Mouse (Mus musculus): ENCODE data around the gene Ubac2. TPM values are rescaled to one million over a fixed set of nuclear protein-coding genes. Genes with fewer than 3 reads are reported as not detected.
"Not testable (repeated sequence)": the region's sequence is repeated elsewhere in the genome, so short reads cannot be mapped to it uniquely, and the experiment has no call there.

Ubac2 gene
- total RNA-seq (2014; fragmentation: Nextera tagmentation) (14.0 and 14.8 TPM in 2 replicates), total RNA-seq (2017) (10.2 and 16.6 TPM in 2 replicates)

DNA sequence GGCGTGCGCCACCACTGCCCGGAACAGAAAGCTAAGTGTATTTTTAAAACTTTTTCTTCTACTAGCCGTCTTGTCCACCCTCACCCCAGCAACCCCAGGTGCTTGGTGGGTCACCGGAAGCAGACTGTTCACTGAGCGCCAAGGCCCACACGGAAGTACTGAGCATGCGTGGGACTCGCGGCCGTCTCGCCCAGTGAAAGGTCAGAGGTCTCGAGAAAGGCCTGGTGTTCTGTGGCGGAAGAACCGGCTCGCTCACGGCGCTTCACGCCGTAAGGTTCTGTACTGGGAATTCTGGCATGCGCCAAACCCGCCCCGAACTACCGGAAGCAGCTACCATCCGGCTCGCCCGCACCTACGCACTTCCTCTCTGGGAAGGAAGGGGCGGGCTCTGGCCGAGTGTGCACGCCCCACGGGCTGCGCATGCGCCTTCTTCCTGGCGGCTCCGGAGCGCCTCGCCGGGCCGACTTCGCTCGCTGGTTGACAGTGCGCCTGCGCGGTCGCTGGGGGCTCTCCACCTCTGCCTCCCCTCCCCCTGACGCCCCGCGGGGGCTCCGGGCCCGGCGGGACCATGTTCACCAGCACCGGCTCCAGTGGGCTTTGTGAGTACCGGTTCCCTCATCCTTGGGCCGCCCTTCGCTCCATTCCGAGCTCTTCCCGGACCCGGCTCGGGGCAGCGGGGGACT lies at the start of gene Ubac2:
Gene Ubac2 (plus strand): TSS at position 445 of the 683 bp plus-strand sequence.
- ATAC-seq (replicated peaks; ENCODE audit: low FRiP score, low TSS enrichment, poor library complexity, severe bottlenecking), result peak; percentile 96

DNA sequence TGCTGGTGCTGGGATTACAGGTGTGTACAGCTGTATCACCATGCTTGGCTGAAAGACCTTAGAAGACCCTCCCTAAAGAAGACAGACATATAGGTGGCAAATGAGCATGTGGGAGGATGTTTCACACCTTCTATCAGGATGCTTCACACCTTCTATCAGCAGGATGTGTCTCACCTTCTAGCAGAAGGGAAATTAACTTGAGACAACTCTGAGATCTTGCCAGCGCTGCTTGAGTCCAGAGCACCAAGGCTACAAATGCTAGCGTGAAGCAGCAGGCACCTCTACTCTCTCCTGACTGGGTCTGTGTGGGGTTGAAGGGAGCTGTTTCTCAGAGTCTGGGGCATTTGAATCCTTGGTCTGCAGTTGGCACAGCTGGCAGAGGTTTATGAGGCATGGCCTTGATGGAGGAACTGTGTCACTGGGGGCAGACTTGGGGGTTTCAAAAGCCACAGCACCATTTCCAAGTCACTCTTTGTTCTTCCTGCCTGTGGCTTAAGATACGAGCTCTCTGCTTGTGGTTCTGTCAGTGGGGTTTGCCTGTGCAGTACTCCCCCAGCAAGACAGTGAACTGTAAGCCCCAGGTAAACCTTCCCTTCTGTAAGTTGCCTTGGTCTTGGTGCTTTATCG lies 48.5 kb upstream of the Ubac2 start:
- peak; percentile 37; the same call in 1 of the 2 replicates for ATAC-seq (replicated peaks; ENCODE audit: low FRiP score, low TSS enrichment, poor library complexity, severe bottlenecking)

DNA sequence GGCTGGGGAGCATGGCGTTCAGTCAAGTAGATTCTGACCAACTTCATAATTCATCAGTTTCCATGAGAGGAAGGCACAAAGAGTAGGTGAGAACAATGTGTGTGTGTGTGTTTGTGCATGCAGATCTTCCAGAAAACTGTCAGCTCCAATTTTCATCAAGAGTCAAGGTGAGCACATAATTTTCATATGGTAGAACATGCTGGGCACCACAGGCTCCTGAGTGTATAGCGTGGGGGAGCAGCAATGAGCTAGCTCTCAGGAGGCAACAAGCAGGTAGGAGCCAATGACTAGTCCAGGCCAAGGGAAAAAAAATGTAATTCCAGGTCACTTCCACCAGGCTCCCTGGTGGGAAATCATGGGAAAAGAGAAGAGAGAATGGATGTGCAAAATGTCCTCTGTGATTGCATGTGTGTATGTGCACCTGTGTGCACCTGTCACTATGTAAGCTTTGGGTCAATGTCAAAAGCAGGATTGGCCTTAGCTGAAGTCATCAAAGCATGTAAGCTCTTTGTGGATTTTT lies 45.4 kb upstream of the Ubac2 start:
- ATAC-seq (replicated peaks; ENCODE audit: low FRiP score, low TSS enrichment, poor library complexity, severe bottlenecking), result no peak

DNA sequence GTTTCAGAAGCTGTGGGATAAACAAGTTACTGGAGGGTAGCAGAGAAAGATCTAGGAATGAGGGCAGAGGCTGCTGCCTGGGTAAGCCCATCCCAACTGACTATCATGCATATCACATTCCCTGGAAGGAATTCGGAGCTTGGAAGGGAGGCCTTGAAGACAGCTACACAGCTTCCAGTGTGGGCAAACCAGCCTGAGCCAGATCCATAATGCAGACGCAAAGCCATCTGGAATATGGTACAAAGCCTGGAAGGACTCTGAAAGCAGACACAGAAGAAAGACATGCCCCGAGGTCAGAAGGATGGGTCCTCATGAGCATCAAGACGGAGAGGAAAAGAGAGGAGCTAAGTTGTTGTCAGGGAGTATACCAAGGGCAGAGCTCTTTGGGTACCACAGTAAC lies 40.3 kb upstream of the Ubac2 start:
- no peak for ATAC-seq (replicated peaks; ENCODE audit: low FRiP score, low TSS enrichment, poor library complexity, severe bottlenecking)

DNA sequence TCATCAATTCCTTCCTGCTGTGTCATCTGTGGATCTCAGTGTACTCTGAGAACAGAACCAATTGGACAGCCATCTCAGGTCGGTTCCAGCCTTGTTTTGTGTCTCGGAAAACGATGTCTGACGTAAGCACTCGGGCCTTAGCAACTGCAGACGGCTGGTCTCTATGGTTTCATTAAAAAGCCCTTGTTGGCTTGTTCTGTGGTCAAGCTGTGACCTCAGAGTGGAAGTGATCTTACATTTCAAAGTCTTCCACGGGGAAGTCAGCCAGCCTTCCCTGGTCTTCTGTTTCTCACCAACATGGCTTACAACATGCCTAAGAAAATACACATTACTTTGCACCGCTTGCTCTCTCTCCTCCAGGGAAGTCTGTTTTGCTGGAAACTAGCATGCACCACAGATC lies 38.2 kb upstream of the Ubac2 start:
- ATAC-seq (replicated peaks; ENCODE audit: low FRiP score, low TSS enrichment, poor library complexity, severe bottlenecking), result no peak

DNA sequence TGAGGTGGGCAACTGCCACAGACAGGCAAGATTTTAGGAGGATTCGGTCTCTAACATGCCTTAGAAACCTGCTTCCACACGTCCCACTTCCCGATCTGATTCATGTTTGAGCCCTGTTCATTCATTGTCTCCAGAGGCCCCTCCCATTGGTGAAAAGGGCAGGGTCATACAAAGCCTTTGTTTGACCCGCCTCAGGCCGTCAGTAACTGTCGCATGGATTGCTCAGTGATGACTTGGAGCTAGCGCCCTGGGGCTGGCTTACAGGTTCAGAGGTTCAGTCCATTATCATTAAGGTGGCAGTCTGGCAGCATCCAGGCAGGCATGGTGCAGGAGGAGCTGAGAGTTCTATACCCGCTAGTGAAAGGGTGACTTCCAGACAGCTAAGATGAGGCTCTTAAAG lies 33.9 kb upstream of the Ubac2 start:
- ATAC-seq (replicated peaks; ENCODE audit: low FRiP score, low TSS enrichment, poor library complexity, severe bottlenecking), result no peak

DNA sequence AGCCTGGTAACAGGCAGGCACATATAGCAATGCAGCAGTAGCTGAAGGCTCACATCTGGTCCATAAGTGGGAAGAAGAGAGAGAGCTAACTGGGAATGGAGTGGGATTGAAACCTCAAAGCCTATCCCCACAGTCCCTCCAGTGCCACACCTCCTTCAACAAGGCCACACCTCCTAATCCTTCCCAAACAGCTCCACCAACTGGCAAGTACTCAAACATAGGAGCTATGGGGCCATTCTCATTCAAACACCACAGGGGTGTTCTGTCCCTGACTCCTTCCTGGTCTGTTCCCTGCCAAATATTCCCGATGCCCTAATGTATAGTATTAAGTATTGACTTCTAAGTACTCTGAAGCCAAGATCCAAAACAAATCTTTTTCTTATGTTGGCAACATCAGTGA lies 27.2 kb upstream of the Ubac2 start:
- ATAC-seq (replicated peaks; ENCODE audit: low FRiP score, low TSS enrichment, poor library complexity, severe bottlenecking), result no peak

DNA sequence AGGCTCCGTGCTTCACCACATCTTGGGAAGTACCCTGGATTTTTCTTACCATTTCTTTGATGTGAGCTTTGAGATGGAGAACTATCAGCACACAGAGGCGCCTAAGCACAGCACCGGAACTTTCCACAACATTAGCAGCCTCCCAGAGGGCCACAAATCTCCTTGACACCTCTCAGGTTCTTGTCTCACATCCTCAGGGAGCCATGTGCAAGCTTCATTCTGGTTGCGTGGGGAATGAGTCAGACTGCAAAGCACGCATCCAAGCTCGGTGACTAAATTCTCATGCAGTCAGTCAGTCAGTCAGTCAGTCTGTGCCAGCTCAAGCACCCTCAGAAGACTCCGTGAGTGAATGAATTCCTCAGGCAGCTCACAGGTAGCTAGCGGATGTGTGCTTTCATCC lies 25.9 kb upstream of the Ubac2 start:
- no peak for ATAC-seq (replicated peaks; ENCODE audit: low FRiP score, low TSS enrichment, poor library complexity, severe bottlenecking)

DNA sequence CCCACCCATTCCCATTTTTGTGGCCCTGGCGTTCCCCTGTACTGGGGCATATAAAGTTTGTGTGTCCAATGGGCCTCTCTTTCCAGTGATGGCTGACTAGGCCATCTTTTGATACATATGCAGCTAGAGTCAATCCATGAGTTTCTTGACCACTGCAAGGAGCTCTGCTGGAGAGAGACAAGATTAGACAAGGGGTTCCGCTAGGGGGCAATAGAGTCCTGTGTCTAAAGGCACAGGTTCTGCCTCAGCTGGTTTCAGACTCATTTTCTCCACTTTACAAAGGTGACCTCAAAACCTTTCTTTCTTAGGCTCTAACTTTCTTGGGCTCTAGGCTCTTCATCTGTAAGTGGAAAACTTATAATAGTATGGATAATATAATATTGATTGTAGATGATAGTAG lies 13.3 kb upstream of the Ubac2 start:
- peak; percentile 76 for ATAC-seq (replicated peaks; ENCODE audit: low FRiP score, low TSS enrichment, poor library complexity, severe bottlenecking)

DNA sequence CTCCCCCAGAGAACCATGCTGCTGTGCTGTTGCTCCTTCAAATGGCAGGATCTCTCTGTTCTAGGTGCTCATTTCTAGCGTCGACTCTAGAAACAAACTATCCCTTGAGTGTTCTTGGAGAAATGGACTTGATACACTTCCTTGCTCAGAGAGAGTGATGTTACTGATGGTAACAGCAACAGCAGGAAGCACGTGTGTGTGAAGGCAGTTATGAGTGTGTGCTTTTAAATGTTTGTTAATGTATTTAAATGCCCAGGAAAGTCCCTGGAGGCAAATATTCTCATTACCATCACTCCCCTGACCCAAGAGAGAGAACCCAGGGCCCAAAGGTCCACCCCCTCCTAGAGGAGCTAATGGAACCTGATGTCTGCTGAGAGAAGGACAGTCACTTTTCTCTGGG lies 11.8 kb upstream of the Ubac2 start:
- no peak for ATAC-seq (replicated peaks; ENCODE audit: low FRiP score, low TSS enrichment, poor library complexity, severe bottlenecking)

DNA sequence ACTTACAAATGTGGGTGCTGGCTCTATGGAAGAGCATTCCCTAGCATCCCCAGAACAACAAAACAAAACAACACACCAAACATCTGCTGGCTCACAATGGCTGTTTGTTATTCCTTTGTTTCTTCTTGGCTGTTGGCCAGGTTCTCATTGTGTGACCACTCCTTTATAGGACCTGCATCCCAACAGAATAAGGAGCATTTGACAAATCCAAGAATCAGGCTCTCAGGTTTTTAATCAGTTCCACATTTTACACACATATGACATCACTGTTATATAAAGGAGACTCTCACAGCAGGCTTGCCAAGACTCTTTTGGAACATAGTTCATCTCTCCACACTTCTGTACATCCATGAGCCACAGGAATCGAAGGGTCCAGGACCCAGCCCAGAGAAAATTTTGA lies 9.3 kb upstream of the Ubac2 start:
- no peak for ATAC-seq (replicated peaks; ENCODE audit: low FRiP score, low TSS enrichment, poor library complexity, severe bottlenecking)

DNA sequence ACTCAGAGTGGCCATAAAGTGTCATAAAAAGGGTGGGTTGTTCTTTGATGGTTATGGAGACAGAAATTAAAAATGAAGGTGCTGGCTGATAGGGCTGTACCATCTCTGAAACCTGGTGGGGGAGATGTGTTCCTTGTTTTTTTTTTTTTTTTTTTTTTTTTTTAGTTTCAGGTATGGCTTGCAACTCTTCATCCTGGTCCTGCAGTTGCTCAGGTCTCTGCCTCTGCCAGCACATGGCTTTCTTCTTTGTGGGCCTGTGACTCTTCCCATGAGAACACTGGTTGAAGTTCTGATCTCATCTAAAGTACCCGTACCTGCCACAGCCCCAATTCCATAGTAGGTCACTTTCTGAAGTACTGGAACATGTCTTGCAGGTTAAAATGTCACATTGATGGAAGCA lies 5.7 kb upstream of the Ubac2 start:
- ATAC-seq (replicated peaks; ENCODE audit: low FRiP score, low TSS enrichment, poor library complexity, severe bottlenecking), result no peak

DNA sequence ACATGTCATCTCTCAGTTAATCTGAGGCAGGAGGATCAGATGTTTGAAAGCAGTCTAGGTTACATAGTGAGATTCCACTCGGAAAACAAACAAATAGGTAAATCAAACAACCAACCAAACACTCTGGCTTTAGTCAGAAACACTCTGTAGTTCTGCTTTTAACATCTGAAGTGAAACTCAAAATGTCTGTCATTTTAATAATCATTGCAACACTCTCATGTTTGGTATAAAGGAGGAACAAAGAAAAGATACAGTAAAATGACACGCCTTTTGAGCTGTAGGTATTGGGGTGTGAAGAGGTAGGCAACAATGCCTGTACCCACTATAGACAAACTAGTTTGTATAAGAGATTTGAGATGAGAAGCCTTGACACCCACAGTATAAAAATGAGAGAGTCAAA lies 5.2 kb upstream of the Ubac2 start:
- ATAC-seq (replicated peaks; ENCODE audit: low FRiP score, low TSS enrichment, poor library complexity, severe bottlenecking), result no peak

DNA sequence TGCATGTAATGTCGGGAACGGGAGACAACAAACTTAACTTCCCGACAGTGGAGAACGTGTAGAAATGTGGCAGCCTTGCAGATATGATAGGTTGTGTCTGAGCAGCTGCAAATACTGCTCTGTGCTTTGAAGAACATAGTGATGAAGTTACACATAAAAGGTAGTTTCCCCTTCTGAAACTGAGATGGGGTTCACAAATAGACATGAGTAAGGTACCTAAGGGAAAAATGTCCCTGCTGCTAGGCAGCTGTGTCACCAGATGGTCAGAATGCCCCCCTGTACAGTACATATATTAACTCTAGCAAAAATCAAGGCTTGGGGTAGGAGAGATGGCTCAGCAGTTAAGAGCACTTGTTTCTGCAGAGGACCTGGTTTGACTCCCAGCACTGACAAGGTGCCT lies 4.8 kb upstream of the Ubac2 start:
- ATAC-seq (replicated peaks; ENCODE audit: low FRiP score, low TSS enrichment, poor library complexity, severe bottlenecking), result no peak

DNA sequence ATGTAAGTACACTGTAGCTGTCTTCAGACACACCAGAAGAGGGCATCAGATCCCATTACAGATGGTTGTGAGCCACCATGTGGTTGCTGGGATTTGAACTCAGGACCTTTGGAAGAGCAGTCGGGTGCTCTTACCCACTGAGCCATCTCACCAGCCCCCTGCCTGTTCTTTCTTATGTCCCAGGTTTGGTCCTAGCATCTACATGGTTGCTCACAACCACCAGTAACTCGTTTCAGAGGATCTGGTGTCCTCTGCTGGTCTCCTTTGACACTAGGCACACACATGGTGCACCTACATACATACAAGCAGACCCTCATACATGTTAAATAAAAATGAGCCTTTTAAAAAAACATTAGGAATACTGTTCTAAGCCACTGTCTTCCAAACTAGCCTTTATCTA lies 2.2 kb upstream of the Ubac2 start:
- not testable (repeated sequence) for ATAC-seq (replicated peaks; ENCODE audit: low FRiP score, low TSS enrichment, poor library complexity, severe bottlenecking)

DNA sequence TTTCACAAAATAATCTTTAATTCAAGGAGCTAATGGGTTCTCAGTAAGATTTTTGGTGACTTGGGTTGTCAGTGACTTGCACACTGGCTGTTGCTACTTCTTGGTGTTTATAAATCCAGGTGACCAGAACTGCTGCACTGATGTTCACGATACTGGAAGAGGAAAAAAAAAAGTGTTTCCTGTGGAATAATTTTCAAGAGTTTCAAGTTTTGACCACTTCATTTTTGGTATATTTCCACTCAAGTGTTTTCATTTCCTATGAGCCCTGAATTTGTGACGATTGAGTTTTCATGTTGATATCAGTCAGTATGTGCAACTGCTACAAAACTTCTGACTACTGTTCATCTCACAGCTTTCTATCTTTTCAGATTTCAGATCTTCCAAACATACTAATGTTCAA lies 1.6 kb upstream of the Ubac2 start:
- ATAC-seq (replicated peaks; ENCODE audit: low FRiP score, low TSS enrichment, poor library complexity, severe bottlenecking), result no peak

DNA sequence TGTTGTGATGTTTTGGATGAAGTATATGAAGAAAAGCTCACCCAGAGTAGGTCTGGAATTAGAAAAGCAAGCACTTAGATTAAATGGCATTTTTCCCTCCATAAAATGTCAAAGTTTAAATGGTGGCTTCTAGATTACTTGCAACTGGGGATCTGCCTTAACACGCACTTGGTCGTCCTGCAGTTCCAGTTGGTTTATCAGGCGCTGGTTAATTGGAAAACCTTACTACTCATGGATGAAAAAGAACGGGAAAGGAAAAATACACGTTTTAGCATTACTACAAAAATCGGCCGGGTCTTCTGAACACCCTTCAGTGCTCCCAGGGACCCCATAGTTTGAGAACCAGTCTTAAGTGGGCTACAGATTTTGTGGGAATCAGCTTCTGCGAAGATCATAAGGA lies 780 bp upstream of the Ubac2 start:
- ATAC-seq (replicated peaks; ENCODE audit: low FRiP score, low TSS enrichment, poor library complexity, severe bottlenecking), result no peak

DNA sequence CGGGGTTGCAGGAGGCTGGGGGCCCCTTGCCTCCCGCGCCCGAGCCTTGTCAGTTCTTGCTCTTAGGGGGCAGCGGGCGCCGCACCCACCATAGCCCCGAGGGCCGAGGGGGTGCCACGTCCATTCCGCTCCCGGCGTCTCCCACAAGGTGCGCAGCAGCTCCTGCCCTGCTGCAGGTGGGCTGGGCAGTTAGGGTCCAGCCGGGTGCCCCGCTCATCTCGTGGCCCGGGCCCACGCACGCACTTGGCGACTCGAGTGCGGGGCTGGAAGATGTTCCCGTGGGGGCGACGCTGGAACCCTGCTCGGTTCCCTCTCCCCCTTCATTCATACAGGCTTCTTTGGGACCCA lies 413 bp downstream of the Ubac2 start:
- peak; percentile 22; the same call in 1 of the 2 replicates for ATAC-seq (replicated peaks; ENCODE audit: low FRiP score, low TSS enrichment, poor library complexity, severe bottlenecking)

DNA sequence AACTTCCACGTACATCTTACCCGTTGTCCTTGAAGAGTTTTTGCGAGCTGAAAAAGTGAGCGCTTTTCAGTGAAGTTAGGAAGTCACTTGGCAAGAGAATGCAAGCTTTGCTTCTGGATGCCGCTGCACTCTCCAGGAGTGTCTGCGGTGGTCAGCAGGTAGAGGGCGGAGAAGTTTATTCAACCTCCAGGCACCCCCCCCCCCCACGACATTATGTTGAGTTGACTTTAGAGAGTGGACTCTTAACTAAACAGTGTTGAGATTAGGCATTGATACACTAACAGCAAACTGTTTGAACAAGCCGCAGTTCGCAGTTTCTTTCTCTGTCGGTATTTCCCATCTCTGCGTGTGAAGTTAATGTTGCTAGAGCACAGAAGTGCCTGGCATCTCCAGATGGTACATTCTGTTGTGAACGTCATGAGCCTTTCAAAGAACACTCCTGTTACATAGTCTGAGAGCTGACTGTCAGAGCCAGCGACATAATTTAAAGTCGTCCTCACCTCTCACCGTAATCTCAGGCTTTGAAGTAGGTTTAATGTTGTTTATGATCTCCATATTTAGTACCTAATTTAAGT lies 933 bp downstream of the Ubac2 start:
- ATAC-seq (replicated peaks; ENCODE audit: low FRiP score, low TSS enrichment, poor library complexity, severe bottlenecking), result peak; percentile 8; the same call in 1 of the 2 replicates

DNA sequence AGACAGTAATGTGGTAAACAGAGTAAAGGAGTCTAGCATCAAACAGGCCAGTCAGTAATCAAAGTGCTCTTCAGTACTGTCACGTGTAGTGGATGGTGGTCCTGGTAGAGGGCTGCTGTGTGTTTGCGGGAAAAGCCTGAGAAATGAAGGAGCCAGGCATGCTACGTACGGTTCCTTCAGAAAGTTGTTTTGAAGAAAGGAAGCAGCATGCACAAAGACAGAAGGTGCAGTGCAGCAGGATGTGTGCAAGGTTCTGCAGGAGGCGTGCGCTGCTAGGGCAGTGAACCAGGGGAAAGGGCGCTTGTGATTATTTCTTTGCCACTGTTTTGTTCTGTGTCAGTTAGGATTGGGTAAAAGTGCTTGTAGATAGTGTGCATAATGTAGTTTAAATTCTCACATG lies 2.8 kb downstream of the Ubac2 start:
- ATAC-seq (replicated peaks; ENCODE audit: low FRiP score, low TSS enrichment, poor library complexity, severe bottlenecking), result no peak

Measured in megakaryocyte-erythroid progenitor cell, adult 5-6 weeks (primary cell).